ENCODE assay signal across 15 mouse cellular contexts in the genomic region with DNA sequence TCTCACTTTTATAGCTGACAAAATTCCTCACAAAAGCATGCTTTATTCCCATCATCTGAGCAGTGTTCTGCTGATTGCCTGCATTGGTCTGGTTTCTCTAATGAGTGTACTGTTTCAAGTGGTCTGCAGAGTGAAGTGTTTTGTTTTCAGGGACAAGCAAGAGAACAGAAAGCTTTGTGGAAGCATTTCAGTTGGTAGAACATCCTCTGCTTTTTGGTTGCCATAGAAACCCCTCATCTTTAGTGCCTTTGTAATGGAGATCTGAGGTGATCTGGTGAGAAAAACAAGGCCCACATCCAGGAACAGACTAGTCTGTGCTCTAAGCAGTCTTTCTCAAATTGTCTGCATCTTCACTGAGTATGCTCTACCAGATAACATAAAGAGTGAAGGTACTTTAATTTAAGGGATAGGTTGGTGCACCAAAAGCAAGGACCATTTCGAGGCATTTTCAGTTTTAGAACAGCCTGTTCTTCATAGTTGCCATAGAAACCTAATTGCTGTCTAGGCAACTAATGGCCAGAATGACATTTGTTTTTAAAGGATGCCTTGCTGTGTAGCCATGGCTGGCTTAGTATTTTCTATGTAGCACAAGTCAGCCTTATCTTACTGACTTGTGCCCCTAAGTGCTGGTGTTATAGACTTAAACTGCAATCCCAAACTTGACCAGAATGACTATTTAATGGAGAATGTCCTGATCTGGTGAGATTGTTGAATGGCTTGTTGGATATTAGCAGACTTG. TPM values are rescaled to one million over a fixed set of nuclear protein-coding genes. Genes with fewer than 3 reads are reported as not detected.
DNase-seq lines count a peak whose midpoint lies in the region; ATAC-seq lines count a peak whose summit lies in the region.
"Had no signal": no experiment of that assay in that cellular context is flagged by ENCODE, and none has a peak within 500 bp of the region (broad histone marks: within the 10 kb centered on the region; RNA-seq: fewer than 3 reads in every experiment).

No protein-coding gene starts in this region.

- 34% methylated on average over 1 of the region's 1 CpGs for WGBS in neural tube, embryonic 12.5 days
- WGBS in forebrain, embryonic 12.5 days, result 59% methylated on average over 1 of the region's 1 CpGs
- 29% methylated on average over 1 of the region's 1 CpGs for WGBS in hindbrain, embryonic 16.5 days
- 65% methylated on average over 1 of the region's 1 CpGs for WGBS in heart, embryonic 12.5 days

- DNase-seq in neural tube, embryonic 10.5 days (ENCODE audit: extremely low spot score, low spot score), result no peak
- peak; percentile 35 for DNase-seq in telencephalon, adult 2 months (ENCODE audit: low read depth, low spot score)
- DNase-seq in kidney, postnatal 10 days, result no peak
- no peak for DNase-seq in urinary bladder, postnatal 36 days (ENCODE audit: low spot score in 2 of 2)
- DNase-seq: cerebellum, adult 9-11 months; lung, postnatal 14 days; right cerebral cortex, postnatal 14 days had no signal

- no peak overlapping the region for H3K9ac ChIP-seq in neural tube, embryonic 12.5 days
- H3K9ac ChIP-seq in forebrain, embryonic 12.5 days, result no peak overlapping the region
- no peak overlapping the region for H3K9ac ChIP-seq in hindbrain, embryonic 16.5 days (ENCODE audit: low read depth, low read length)
- H3K9ac ChIP-seq in heart, embryonic 12.5 days, result no peak overlapping the region
- H3K9ac ChIP-seq: embryonic facial prominence, embryonic 12.5 days; liver, embryonic 15.5 days had no signal

- ATAC-seq in neural tube, embryonic 12.5 days (ENCODE audit: low FRiP score, low read depth), result peak; percentile 71
- 0 out of 2 replicates have a peak, but pooled peaks have one; percentile 55 for ATAC-seq in forebrain, embryonic 12.5 days (ENCODE audit: low FRiP score)
- peak; percentile 77 for ATAC-seq in hindbrain, embryonic 16.5 days
- ATAC-seq in heart, embryonic 12.5 days (ENCODE audit: insufficient number of reproducible peaks, low FRiP score), result no peak
- ATAC-seq: CD4-positive, CD25-positive, alpha-beta regulatory T cell, adult 4 months; inflammation-experienced regulatory T-cells, adult 6 months had no signal

- H3K4me1 ChIP-seq in neural tube, embryonic 12.5 days, result no peaks in the 10 kb centered on the region
- 0 out of 2 replicates have a peak, but pooled peaks cover 2% of the 10 kb centered on the region for H3K4me1 ChIP-seq in forebrain, embryonic 12.5 days
- no peaks in the 10 kb centered on the region for H3K4me1 ChIP-seq in hindbrain, embryonic 16.5 days (ENCODE audit: control insufficient read depth, insufficient read depth, low read depth, low read length)
- H3K4me1 ChIP-seq in heart, embryonic 12.5 days (replicated peaks), result no peaks in the 10 kb centered on the region
- H3K4me1 ChIP-seq: embryonic facial prominence, embryonic 12.5 days; liver, embryonic 15.5 days had no signal

- no peak overlapping the region for H3K4me2 ChIP-seq in neural tube, embryonic 12.5 days (replicated peaks)
- no peak overlapping the region for H3K4me2 ChIP-seq in forebrain, embryonic 12.5 days
- no peak overlapping the region for H3K4me2 ChIP-seq in hindbrain, embryonic 16.5 days (ENCODE audit: low read length)
- H3K4me2 ChIP-seq in heart, embryonic 12.5 days, result no peak overlapping the region
- H3K4me2 ChIP-seq: embryonic facial prominence, embryonic 12.5 days; liver, embryonic 15.5 days had no signal

- no peaks in the 10 kb centered on the region for H3K27me3 ChIP-seq in neural tube, embryonic 12.5 days (replicated peaks)
- H3K27me3 ChIP-seq in forebrain, embryonic 12.5 days, result no peaks in the 10 kb centered on the region
- no peaks in the 10 kb centered on the region for H3K27me3 ChIP-seq in hindbrain, embryonic 16.5 days (replicated peaks; ENCODE audit: control insufficient read depth, insufficient read depth, low read length)
- no peaks in the 10 kb centered on the region for H3K27me3 ChIP-seq in heart, embryonic 12.5 days (replicated peaks)
- H3K27me3 ChIP-seq: embryonic facial prominence, embryonic 12.5 days; liver, embryonic 15.5 days had no signal

- H3K4me3 ChIP-seq in neural tube, embryonic 12.5 days, result no peak overlapping the region
- H3K4me3 ChIP-seq in forebrain, embryonic 12.5 days (replicated peaks), result no peak overlapping the region
- H3K4me3 ChIP-seq in hindbrain, embryonic 16.5 days (ENCODE audit: low read length), result no peak overlapping the region
- no peak overlapping the region for H3K4me3 ChIP-seq in heart, embryonic 12.5 days
- H3K4me3 ChIP-seq: embryonic facial prominence, embryonic 12.5 days; liver, embryonic 15.5 days had no signal

- no peaks in the 10 kb centered on the region for H3K9me3 ChIP-seq in neural tube, embryonic 12.5 days
- H3K9me3 ChIP-seq in forebrain, embryonic 12.5 days, result no peaks in the 10 kb centered on the region
- H3K9me3 ChIP-seq in hindbrain, embryonic 16.5 days (ENCODE audit: control insufficient read depth, low read length), result no peaks in the 10 kb centered on the region
- H3K9me3 ChIP-seq in heart, embryonic 12.5 days (replicated peaks), result no peaks in the 10 kb centered on the region
- H3K9me3 ChIP-seq: embryonic facial prominence, embryonic 12.5 days; liver, embryonic 15.5 days had no signal

- H3K36me3 ChIP-seq in neural tube, embryonic 12.5 days, result no peaks in the 10 kb centered on the region
- no peaks in the 10 kb centered on the region for H3K36me3 ChIP-seq in forebrain, embryonic 12.5 days (replicated peaks)
- no peaks in the 10 kb centered on the region for H3K36me3 ChIP-seq in hindbrain, embryonic 16.5 days (ENCODE audit: control insufficient read depth, insufficient read depth, low read length)
- H3K36me3 ChIP-seq in heart, embryonic 12.5 days, result no peaks in the 10 kb centered on the region
- H3K36me3 ChIP-seq: embryonic facial prominence, embryonic 12.5 days; liver, embryonic 15.5 days had no signal

- H3K27ac ChIP-seq in neural tube, embryonic 12.5 days, result no peak overlapping the region
- peak overlapping the region; percentile 63 for H3K27ac ChIP-seq in forebrain, embryonic 12.5 days
- H3K27ac ChIP-seq in hindbrain, embryonic 16.5 days (ENCODE audit: low read depth, low read length), result peak overlapping the region; percentile 68
- no peak overlapping the region for H3K27ac ChIP-seq in heart, embryonic 12.5 days (ENCODE audit: poor library complexity, severe bottlenecking)
- H3K27ac ChIP-seq: embryonic facial prominence, embryonic 12.5 days; liver, embryonic 15.5 days had no signal

RNA-seq across cellular contexts. Expression of a gene that starts 44.8 kb away (rescaled TPM):
- polyA plus RNA-seq in neural tube, embryonic 12.5 days (2016; fragmentation: Nextera tagmentation; extraction: Ambion mirVana), result 141 and 145 TPM in 2 replicates
- 143 and 148 TPM in 2 replicates for polyA plus RNA-seq in forebrain, embryonic 12.5 days (2016; fragmentation: Nextera tagmentation; extraction: Ambion mirVana)
- 271 and 305 TPM in 2 replicates for polyA plus RNA-seq in hindbrain, embryonic 16.5 days (2015; fragmentation: Nextera tagmentation; extraction: Ambion mirVana)
- 87.1 and 89.7 TPM in 2 replicates for polyA plus RNA-seq in heart, embryonic 12.5 days (2016; fragmentation: Nextera tagmentation; extraction: Ambion mirVana)

Comparison
In these comparisons a context has a peak if more than half of its experiments do, and no peak if none do; other contexts are left out.
1. H3K27ac ChIP-seq: peak in forebrain, embryonic 12.5 days (single experiment) and hindbrain, embryonic 16.5 days (single experiment); none in neural tube, embryonic 12.5 days (single experiment) and heart, embryonic 12.5 days (single experiment).